Mouse (Mus musculus) embryonic facial prominence, embryonic 13.5 days (tissue): ENCODE measurements at regions not wholly inside any gene's neighbourhood (a gene's known extent, or its start where the extent isn't known, plus 50 kb on each side); places are given as distances from the start of the nearest gene placed in this dataset.

ENCODE experiments used
- ATAC-seq: fragments of 200-750 bp; cut with Nextera tagmentation; 2 replicates; pipeline ENCODE4 v1.8.0; 2017; ENCODE audit warnings: low read depth; ENCODE audit not compliant: insufficient number of reproducible peaks, insufficient read depth, low FRiP score, low TSS enrichment
- H3K27ac ChIP-seq: fragments of 300-500 bp; sonication (generic); 2 replicates; pipeline ENCODE4 v1.5.1; 2015; ENCODE audit warnings: moderate library complexity, mild to moderate bottlenecking, inconsistent platforms
- H3K27me3 ChIP-seq: fragments of 300-500 bp; sonication (generic); 2 replicates; pipeline ENCODE4 v1.6.1; 2015; ENCODE audit warnings: mild to moderate bottlenecking, inconsistent platforms
- H3K36me3 ChIP-seq: fragments of 300-500 bp; sonication (generic); 2 replicates; pipeline ENCODE4 v1.6.1; 2015; ENCODE audit warnings: mild to moderate bottlenecking, inconsistent platforms
- H3K4me1 ChIP-seq: fragments of 300-500 bp; sonication (generic); 2 replicates; pipeline ENCODE4 v1.6.1; 2015; ENCODE audit warnings: inconsistent platforms
- H3K4me2 ChIP-seq: fragments of 300-500 bp; sonication (generic); 2 replicates; pipeline ENCODE4 v1.6.1; 2015; ENCODE audit warnings: moderate library complexity, mild to moderate bottlenecking, inconsistent platforms
- H3K4me3 ChIP-seq: fragments of 300-500 bp; sonication (generic); 2 replicates; pipeline ENCODE4 v1.5.1; 2015; ENCODE audit warnings: mild to moderate bottlenecking, inconsistent platforms
- H3K9ac ChIP-seq: fragments of 300-500 bp; sonication (generic); 2 replicates; pipeline ENCODE4 v1.6.1; 2015; ENCODE audit warnings: mild to moderate bottlenecking, inconsistent platforms
- H3K9me3 ChIP-seq: fragments of 300-500 bp; sonication (generic); 2 replicates; pipeline ENCODE4 v1.6.1; 2016; ENCODE audit warnings: inconsistent platforms
- WGBS: fragments of 180-500 bp; shearing (Covaris S2); methylation state at CpG from one replicate; pipeline ENCODE4 v1.1.7; 2015; ENCODE audit warnings: mixed read lengths; 5-methylcytosine and 5-hydroxymethylcytosine counted together

- H3K4me2 ChIP-seq, result no peak overlapping the region
- no peak overlapping the region for H3K27ac ChIP-seq
- H3K36me3 ChIP-seq, result no peaks in the 10 kb centered on the region
- H3K9me3 ChIP-seq, result no peaks in the 10 kb centered on the region
- H3K27me3 ChIP-seq, result no peaks in the 10 kb centered on the region
- H3K9ac ChIP-seq, result no peak overlapping the region
- no peak overlapping the region for H3K4me3 ChIP-seq
- no peak for ATAC-seq
- 50% methylated on average over 10 of the region's 10 CpGs for WGBS
- peaks cover 10% of the 10 kb centered on the region for H3K4me1 ChIP-seq
These were observed 84.2 kb upstream of the Lclat1 start for GRCm38 (mm10) chr17:73023362-73024107.

- ATAC-seq, result no peak
- Histone ChIP-seq H3K9me3 (no peaks in the 10 kb centered on the region), H3K4me2 (no peak overlapping the region), H3K27me3 (no peaks in the 10 kb centered on the region), H3K36me3 (no peaks in the 10 kb centered on the region), H3K4me3 (no peak overlapping the region), H3K27ac (no peak overlapping the region), H3K4me1 (peaks cover 10% of the 10 kb centered on the region), H3K9ac (no peak overlapping the region)
- WGBS, result 90% methylated on average over 5 of the region's 5 CpGs
These were observed 80.7 kb upstream of the Lclat1 start for GRCm38 (mm10) chr17:73027122-73027521.

DNA sequence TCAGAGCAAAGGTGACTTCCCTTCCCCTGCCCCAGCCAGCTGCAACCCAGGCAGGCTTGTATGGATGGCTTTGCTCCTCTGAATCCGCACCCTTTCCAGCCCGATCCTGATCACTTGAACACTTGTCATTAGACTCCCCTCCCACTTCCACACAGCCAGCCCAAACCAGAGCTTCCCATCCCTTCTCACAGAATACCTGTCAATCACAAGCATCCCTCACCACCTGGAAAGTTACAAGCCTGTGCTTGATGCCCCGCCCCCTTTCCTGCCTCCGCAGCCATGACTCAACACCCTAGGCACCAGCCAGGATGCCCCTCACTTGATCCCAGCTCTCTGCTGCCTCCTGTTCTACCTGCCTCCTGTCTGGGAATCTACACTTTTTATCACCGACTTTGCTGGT lies 76.0 kb upstream of the Lclat1 start:
- Histone ChIP-seq H3K4me3 (no peak overlapping the region), H3K9me3 (no peaks in the 10 kb centered on the region), H3K4me2 (no peak overlapping the region), H3K4me1 (peaks cover 9% of the 10 kb centered on the region), H3K36me3 (no peaks in the 10 kb centered on the region), H3K27ac (no peak overlapping the region), H3K9ac (no peak overlapping the region), H3K27me3 (no peaks in the 10 kb centered on the region)
- ATAC-seq, result no peak
- 56% methylated on average over 5 of the region's 5 CpGs for WGBS

DNA sequence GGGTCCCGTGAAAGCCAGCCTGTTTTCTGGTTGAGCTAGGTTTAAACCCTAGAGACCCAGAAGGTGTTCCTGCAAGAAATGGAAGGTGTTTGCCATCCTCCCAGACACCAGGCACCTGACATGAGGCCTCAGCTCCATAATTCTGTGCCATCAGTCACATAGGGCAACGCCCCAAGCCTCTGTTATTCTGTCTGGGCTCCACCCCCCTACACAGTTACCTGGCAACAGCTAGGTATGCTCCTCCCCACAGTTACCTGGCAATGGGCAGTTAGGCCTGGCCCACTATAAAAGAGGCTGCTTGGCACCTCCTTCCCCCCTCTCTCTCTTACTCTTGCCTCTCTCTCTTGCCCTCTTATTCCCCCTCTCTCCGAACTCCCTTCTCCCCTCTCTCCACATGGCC lies 75.5 kb upstream of the Lclat1 start:
- Histone ChIP-seq H3K4me3 (no peak overlapping the region), H3K4me2 (no peak overlapping the region), H3K27me3 (no peaks in the 10 kb centered on the region), H3K27ac (no peak overlapping the region), H3K36me3 (no peaks in the 10 kb centered on the region), H3K4me1 (peaks cover 9% of the 10 kb centered on the region), H3K9ac (no peak overlapping the region), H3K9me3 (no peaks in the 10 kb centered on the region)
- 0 out of 2 replicates have a peak, but pooled peaks have one; percentile 11 for ATAC-seq
- WGBS, result 62% methylated on average over 3 of the region's 3 CpGs

DNA sequence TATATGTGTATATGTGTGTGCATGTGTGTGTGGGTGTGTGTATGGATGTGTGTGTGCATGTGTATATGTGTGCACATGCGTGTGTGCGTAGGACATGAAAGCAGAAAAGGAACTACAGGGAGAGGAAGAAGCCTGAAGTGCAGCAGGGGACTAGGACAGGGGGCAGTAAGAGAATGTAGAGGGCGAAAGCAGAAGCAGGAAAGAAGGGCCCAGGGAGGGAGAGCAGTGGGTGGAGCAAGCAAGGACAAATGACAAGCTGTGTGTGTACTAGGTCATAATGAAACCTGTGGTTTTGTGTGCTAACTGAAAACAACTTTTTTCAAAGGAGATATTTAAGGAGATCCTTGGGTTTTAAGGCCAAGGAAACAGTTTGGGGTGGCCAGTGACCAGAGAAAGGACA lies 73.4 kb upstream of the Lclat1 start:
- no peak overlapping the region for H3K4me3 ChIP-seq
- H3K27me3 ChIP-seq, result no peaks in the 10 kb centered on the region
- peaks cover 9% of the 10 kb centered on the region for H3K4me1 ChIP-seq
- H3K9me3 ChIP-seq, result no peaks in the 10 kb centered on the region
- H3K36me3 ChIP-seq, result no peaks in the 10 kb centered on the region
- no peak for ATAC-seq
- H3K27ac ChIP-seq, result no peak overlapping the region
- no peak overlapping the region for H3K4me2 ChIP-seq
- H3K9ac ChIP-seq, result no peak overlapping the region
- 80% methylated on average over 3 of the region's 3 CpGs for WGBS

GRCm38 (mm10) chr17:73034981-73035481 lies 72.8 kb upstream of the Lclat1 start:
- Histone ChIP-seq H3K27me3 (no peaks in the 10 kb centered on the region), H3K27ac (no peak overlapping the region), H3K4me3 (no peak overlapping the region), H3K4me2 (no peak overlapping the region), H3K36me3 (no peaks in the 10 kb centered on the region), H3K4me1 (peaks cover 9% of the 10 kb centered on the region), H3K9me3 (no peaks in the 10 kb centered on the region), H3K9ac (no peak overlapping the region)
- no peak for ATAC-seq
- 28% methylated on average over 8 of the region's 8 CpGs for WGBS

DNA sequence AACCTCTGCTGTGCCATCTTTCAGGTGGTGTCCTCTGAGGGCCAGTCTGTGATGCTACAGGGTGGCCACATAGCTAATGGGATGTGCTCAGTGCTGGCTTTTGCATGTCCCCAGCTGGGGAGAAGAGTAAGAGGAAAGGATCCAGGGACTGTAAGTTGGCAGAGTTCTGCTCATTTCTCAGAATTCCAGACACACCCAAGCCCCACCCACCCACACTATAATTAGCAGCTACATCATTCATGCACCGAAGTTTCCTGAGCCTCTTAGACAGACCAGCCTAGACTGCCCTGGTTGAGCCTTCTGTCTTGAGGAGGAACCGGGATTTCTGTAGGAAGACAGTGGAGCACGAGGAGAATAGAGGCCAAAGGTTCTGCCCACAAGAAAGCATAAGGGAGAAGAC lies 70.9 kb upstream of the Lclat1 start:
- Histone ChIP-seq H3K9me3 (no peaks in the 10 kb centered on the region), H3K27ac (no peak overlapping the region), H3K4me2 (no peak overlapping the region), H3K4me3 (no peak overlapping the region), H3K9ac (no peak overlapping the region), H3K36me3 (no peaks in the 10 kb centered on the region), H3K4me1 (peaks cover 9% of the 10 kb centered on the region), H3K27me3 (no peaks in the 10 kb centered on the region)
- no peak for ATAC-seq
- 63% methylated on average over 3 of the region's 3 CpGs for WGBS

DNA sequence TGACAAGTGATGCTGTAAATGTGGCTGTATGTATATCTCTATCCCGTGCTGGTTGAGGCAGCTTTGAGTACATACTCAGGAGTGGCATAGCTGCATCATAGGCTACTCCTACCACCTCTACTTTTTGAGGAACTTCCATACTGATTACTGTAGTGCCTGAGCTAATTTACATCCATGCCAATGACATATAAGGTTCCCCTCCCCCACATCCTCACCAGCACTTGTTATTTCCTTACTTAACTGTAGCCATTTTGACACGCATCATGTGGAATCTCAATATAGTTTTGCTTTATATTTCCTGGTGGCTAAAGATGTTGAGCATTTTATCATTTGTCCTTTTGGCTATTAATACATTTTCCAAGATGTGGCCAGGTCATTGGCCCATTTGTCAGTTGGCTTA lies 69.2 kb upstream of the Lclat1 start:
- no peaks in the 10 kb centered on the region for H3K36me3 ChIP-seq
- H3K9me3 ChIP-seq, result no peaks in the 10 kb centered on the region
- no peak for ATAC-seq
- no peak overlapping the region for H3K4me3 ChIP-seq
- no peaks in the 10 kb centered on the region for H3K27me3 ChIP-seq
- H3K4me2 ChIP-seq, result no peak overlapping the region
- WGBS, result 92% methylated on average over 2 of the region's 2 CpGs
- peaks cover 9% of the 10 kb centered on the region for H3K4me1 ChIP-seq
- H3K27ac ChIP-seq, result no peak overlapping the region
- no peak overlapping the region for H3K9ac ChIP-seq

DNA sequence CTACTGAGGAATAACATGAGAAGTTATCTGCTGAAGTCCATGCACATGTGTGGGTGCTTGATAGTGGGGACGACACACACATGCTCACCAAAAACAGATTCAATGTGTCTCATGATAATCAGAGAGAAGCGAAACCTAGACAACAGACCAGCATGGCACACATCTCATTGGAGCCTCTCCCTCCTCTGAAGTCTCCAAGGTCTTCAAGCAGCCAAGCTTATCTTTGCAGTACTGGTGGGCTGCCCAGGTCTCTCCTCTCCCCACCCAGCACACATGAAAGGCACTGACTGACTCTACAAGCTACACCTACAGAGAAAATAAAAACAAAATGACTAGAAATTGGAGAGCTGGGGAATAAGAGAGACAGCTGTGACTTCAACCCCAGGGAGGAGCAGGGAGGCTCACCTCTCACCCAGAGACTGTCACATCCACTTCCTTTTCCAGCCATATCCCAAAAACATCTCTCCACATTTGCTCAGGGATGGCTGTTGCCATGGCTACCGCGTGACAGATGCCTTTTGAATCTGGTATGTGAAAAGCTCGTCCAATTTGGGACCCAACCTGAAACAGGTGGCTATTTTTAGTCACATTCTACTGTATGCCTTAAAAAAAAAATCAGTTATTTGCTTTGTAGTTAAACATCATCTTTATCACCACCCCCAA lies 62.7 kb upstream of the Lclat1 start:
- no peak for ATAC-seq
- Histone ChIP-seq H3K27ac (no peak overlapping the region), H3K4me2 (no peak overlapping the region), H3K9me3 (no peaks in the 10 kb centered on the region), H3K9ac (no peak overlapping the region), H3K4me3 (no peak overlapping the region), H3K36me3 (no peaks in the 10 kb centered on the region), H3K4me1 (no peaks in the 10 kb centered on the region), H3K27me3 (no peaks in the 10 kb centered on the region)
- WGBS, result 75% methylated on average over 5 of the region's 5 CpGs

- WGBS, result 60% methylated on average over 4 of the region's 4 CpGs
- ATAC-seq, result no peak
- Histone ChIP-seq H3K4me1 (no peaks in the 10 kb centered on the region), H3K4me2 (no peak overlapping the region), H3K36me3 (no peaks in the 10 kb centered on the region), H3K27ac (no peak overlapping the region), H3K9ac (no peak overlapping the region), H3K4me3 (no peak overlapping the region), H3K9me3 (no peaks in the 10 kb centered on the region), H3K27me3 (no peaks in the 10 kb centered on the region)
These were observed 60.8 kb upstream of the Lclat1 start for GRCm38 (mm10) chr17:73046985-73047384.

DNA sequence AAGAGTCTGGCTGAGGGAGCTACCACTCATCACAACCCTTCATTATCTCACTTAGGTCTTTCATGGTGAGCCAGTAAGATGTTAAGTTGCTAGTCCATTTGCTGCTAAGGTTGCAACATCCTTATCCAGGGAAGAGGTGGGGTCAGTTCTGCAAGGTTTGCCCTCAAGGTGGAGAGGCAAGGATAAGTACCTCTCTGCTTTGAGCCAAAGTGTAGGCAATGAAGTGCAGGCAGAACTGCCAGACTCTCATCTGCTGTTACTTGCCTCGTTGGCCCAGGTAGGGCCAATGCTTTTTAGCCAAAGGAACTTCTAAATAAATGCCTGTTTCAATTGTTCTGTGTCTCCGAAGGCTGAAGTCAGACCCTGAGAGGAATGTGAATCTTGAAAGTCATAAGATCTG lies 59.6 kb upstream of the Lclat1 start:
- WGBS, result 65% methylated on average over 2 of the region's 2 CpGs
- no peak overlapping the region for H3K9ac ChIP-seq
- H3K9me3 ChIP-seq, result no peaks in the 10 kb centered on the region
- 0 out of 2 replicates have a peak, but pooled peaks cover 2% of the 10 kb centered on the region for H3K27me3 ChIP-seq
- no peaks in the 10 kb centered on the region for H3K36me3 ChIP-seq
- H3K27ac ChIP-seq, result no peak overlapping the region
- no peak for ATAC-seq
- no peak overlapping the region for H3K4me3 ChIP-seq
- no peaks in the 10 kb centered on the region for H3K4me1 ChIP-seq
- H3K4me2 ChIP-seq, result no peak overlapping the region

- ATAC-seq, result no peak
- Histone ChIP-seq H3K4me2 (no peak overlapping the region), H3K9ac (no peak overlapping the region), H3K4me1 (no peaks in the 10 kb centered on the region; the same call in 1 of the 2 replicates), H3K27ac (no peak overlapping the region), H3K9me3 (no peaks in the 10 kb centered on the region), H3K36me3 (no peaks in the 10 kb centered on the region), H3K27me3 (0 out of 2 replicates have a peak, but pooled peaks cover 2% of the 10 kb centered on the region), H3K4me3 (no peak overlapping the region)
- WGBS, result 91% methylated on average over 2 of the region's 2 CpGs
These were observed 54.8 kb upstream of the Lclat1 start for GRCm38 (mm10) chr17:73052956-73053355.
